Mouse (Mus musculus) adrenal gland (tissue): ENCODE data around the gene Rhbdf1.

Source experiments
- intact Hi-C: fragments of 180-260 bp; cut with DNase I; formaldehyde crosslinking; loops from one replicate; pipeline ENCODE4 v1.15.1; 2025

Rhbdf1 gene

DNA sequence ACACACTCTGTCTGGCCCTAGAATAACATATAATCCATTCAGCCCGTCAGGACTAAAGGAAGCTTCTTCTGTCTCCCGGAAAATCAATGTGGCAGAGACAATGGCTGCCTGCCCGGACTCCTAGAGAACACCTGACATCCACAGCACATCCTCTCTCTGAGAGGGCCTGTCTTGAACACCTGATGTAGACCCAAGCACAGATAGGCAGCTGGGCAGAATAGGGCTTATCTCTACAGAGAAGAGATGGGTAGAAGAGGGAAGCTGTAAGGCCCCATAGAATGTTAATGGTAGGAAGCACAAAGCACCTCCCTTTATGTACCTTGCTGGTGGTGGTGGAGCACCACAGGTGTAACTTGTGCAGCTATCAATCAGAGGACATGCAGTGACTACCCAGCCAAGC is 20.1 kb upstream of the Rhbdf1 start:
- intact Hi-C loops, result loop anchor here (5.0 kb wide), 1 partner anchor 35 kb away; the partner anchor contains the start of gene Snrnp25

DNA sequence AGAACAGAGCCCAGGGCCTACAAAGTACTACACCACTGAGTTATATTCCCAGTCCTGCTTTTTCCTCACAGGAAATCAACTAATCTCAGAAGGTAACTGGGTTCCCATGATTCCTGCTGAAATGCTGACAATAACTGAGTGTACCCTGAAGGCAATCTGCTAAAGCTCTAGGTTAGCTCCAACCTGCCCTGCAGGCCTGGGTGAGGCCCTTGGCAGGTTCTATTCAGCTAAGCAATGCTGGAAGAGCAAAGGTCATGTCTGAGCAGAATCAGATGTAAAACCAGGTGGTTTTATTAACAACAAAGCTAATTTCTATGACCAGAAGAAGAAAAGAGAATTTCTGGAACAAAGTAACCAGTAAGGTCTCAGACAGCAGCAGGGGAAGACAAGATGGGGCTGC is 19.3 kb upstream of the Rhbdf1 start:
- intact Hi-C loops, result loop anchor here (5.0 kb wide), 1 partner anchor 34 kb away; the partner anchor contains the start of gene Snrnp25

DNA sequence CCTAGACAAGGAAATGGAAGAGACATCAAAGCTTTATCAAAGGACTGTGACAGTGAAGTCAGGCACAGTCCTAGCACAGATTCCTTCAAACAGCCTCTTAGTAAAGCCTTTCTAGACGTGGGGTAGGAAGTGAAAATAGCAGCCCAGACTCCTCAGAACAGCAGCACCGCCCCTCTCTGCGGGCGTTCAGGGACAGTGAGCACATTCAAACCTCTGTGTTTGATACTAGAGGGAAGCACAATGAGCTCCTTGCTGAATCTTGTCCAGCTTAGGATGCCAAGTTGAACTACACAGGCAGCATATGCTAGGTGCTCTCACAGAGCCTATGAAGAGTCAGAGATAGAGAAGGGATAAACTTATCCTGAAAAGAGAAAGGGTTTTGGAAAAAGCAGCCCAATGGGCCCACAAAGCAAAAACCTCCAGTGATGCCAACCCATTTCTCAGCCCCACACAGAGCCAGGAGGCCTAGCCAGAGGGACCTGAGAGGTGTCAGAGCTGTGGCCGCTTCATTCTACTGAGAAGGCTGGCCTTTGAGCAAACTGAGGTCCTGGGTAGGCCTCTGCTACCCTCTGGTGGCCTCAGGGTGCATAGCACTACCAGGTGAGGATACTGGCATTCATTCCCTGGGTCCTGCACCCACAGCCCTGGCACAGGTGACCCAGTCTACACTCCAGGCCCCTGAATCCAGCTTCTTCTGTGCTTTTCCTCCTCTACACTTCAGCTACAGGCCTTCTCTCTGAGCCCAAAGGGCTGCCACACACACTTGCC is 16.2 kb upstream of the Rhbdf1 start:
- intact Hi-C loops, result loop anchor here (2.0 kb wide), 1 partner anchor 55 kb away; no protein-coding TSS in a partner anchor

DNA sequence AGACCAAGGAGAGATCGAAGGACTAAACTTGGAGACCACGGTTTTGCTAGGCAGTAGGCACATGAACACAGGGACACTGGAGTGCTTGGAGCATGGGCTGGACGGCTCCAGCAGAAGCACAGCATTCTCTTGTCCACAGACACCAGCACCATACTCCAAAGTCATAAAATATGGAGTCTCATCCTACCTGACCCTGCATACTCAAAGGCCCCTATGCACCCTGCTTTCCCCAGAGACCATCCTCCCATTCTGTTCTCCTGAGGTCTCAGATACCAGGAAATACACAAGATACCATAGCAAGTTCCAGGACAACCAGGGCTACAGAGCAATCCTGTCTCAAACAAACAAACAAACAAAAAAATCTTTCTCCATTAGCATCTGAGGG is 15.3 kb upstream of the Rhbdf1 start:
- intact Hi-C loops, result loop anchor here (2.0 kb wide), 1 partner anchor 21 kb away; no protein-coding TSS in a partner anchor

DNA sequence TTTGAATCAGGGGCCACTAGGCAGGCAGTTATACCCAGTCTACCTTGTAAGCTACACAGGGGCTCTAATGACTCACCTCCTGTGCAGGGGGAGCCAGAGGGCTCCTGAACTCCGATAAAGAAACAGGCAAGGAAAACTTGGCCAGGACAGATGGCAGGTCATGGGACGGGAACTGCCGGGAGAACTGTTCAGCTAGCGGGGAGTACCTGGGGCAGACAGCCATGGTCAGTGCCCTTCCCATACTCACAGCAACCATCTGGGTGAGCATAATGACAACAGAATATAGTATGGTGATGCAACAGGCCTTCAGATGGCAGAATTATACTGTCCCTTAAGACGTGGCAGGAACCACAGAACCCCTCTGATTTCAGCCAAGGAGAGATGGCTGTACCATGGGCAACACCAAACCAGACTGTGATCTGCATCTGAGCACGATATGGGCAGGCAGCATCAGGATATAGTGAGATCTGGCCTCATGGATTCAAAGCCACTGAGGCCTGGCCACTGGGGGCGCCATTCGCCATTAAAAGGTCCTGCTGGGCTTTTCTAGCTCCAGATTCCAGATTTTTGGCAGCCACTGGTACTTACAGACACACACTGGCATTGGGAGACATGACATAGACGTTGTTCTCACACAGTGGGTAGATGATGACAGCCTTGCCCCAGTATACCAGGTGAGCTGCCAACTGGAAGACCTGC is 14.8 kb upstream of the Rhbdf1 start:
- intact Hi-C loops, result loop anchor here (2.0 kb wide), 1 partner anchor 20 kb away; no protein-coding TSS in a partner anchor

DNA sequence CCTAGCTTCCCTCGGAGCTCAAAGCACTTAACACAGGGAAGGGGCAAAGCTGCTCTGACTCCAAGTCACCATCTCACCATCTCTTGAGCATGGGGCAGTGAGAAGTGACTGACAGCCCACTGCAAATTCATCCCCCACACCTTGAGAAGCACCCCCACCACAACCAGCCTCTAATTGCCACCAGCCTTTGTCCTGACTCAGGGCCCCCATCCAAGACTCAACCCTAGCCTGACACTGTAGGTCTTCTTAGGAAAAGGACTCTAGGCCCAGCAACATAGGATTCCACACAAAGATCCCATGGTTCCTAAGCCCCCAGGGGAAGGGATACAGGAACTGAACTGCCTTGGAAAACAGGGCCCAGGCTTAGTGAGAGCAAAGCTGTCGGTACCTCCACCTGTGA is 14.0 kb upstream of the Rhbdf1 start:
- intact Hi-C loops, result loop anchor here (2.0 kb wide), 1 partner anchor 19 kb away; no protein-coding TSS in a partner anchor

DNA sequence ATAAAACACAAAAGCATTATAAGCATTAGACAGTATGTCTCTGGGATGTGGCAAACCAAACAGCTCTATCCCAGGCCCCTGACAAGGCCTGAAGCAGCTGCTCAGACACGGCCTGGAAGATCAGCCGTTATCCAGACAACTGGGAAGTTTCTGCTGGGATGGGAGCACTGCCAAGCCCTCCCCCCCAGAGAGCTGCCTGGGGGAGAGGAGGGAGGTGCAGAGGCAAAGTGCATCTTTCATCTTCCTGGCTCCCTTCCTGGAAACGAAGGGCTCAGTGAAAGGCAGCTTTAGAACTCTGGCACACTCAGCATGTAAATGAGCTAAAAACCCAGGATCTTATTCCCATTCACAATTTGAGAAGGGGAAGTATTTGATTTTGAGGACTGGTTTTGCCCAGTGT is 13.5 kb upstream of the Rhbdf1 start:
- intact Hi-C loops, result loop anchor here (2.0 kb wide), 1 partner anchor 19 kb away; no protein-coding TSS in a partner anchor

DNA sequence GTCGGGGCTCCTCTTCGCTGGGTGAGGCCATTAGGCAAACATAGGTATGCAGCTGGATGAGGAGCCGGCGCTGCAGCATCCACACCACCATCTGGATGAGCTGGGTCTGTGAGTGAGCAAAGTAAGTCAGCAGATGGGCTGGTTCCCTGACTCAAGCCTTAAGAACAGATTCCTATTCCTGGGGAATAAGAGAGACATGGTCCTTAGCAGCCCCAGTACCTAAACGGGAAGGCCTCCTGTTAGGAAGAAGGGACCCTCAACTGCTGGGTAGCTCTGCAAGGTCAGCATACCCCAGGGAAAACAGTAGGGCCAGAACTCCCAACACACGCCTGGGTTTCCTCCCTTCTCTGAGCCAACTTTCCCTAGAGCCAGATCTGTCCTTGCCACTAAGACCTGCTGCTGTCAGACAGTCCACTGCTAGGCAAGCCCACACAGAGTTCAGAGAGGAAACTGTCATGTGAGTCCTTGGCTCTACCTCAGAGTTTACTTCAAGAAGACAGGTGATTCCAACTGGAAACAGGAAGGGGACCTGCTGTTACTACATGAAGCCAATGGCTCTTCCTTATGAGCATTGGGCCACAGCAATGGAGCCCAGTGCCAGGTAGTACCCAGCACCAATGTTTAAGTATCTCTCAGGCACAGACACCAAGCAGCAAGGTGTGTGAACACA is 12.9 kb upstream of the Rhbdf1 start:
- intact Hi-C loops, result no loop called here

DNA sequence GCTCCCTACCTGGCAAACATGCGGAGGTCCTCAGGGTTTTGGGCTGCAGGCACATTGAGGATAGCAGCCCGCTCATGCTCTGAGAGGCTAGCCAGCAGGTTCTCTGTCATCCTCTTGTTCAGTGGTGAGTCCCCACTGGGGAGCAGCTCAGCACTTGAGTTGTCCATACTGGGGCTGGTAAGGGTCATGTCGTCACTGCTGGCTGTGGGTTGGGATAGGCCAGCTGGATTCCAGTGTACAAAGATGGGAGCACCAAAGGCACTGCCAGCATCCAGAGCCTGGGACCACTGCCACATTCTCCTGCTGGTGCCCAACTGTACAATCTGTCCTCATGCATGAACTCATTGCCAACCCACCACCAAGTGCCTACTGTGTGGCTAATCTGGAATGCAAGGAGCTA is 11.8 kb upstream of the Rhbdf1 start:
- intact Hi-C loops, result no loop called here

DNA sequence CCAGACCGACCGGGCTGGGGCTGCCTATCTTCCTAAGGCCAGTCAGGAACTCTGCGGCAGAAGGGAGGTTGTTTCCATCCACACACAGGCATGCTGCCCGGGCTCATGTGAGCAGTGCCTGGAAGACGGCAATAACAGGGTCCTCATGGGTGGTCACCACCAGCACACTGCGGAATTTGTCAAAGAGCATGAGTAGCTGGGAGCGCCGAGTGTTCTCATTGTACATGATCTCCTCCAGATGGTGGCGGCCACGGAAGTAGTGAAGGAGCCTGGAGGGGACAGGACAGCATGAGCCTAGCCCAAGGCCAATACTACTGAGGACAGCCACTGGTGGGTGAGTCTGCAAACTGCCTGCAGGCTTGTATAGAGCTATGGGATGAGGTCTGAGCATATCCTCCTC is 10.7 kb upstream of the Rhbdf1 start:
- intact Hi-C loops, result no loop called here

DNA sequence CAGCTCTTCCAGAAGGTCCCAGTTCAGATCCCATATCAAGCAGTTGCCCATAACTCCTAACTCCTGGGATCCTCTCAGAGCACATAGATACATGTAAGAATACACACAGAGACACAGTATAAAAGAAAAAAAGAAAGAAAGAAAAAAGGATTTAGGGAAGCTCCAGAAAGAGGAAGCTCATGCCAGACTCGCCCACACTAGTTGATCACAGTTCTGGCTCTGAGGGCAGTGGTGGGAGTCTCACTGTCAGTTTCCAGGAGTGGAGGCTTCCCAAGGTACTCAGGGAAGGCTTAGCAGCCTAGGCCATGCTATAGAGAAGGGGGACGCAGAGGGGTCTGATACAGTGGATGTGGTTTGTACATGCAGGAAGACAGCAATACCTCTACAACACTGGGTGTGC is 9.0 kb upstream of the Rhbdf1 start:
- intact Hi-C loops, result no loop called here

DNA sequence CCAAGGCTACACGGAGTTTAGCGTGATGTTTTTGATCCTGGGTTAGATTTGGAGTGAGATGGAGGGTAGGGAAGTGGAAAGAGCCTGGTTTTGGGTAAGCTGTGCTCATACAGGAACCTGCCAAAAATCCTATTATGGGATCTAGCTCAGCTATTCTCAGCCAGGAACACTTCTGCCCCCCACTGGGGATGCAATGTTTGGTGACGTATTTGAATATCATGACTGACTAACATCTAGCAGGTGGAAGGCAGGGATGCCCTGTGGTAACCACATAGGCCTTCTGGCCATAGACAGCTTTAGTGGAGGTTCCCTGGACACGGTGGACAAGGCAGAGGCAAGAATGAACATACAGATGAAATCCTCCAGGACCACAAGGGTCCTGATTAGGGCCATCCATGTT is 8.1 kb upstream of the Rhbdf1 start:
- intact Hi-C loops, result no loop called here

DNA sequence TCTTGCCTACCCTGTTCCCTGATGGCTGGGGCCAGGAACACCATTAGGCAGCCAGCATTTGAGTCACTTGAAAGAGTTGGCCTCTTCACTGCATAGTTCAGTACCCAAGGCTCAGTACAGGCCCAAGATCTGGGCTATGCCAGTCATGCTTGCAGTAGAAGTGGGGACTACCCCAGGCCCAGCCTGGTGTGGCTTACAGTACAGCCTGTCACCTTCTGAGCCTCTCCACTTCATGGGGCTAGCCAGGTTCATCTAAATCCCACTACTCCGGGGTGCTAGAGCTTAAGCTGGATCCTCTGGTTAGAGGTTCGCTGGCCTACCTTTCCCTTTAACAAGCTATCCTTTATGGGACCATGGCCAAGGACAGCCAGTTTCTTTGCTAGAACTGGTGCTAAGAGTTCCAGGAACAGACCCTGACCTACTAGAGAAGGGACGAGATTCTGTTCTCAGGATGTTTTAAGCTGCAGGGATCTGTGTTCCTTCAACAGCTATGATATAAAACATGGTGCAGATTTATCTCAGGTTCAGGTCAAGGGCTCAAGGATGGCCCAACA is 6.3 kb upstream of the Rhbdf1 start:
- intact Hi-C loops, result no loop called here

DNA sequence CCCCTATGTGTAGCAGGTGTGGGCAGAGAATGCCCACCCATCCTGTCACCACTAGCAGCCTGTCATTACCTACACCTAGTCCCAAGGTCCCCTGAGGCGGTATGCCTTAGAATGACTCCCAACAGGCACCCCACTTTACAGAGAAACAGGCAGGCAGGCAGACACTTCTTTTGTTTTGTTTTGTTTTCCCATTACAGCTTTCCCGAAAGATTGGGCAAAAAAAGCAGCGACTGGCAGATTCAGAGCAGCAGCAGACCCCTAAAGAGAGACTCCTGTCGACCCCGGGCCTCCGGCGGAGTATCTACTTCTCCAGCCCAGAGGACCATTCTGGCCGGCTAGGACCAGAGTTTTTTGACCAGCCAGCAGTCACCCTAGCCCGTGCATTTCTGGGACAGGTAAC is 5.5 kb upstream of the Rhbdf1 start:
- intact Hi-C loops, result no loop called here

DNA sequence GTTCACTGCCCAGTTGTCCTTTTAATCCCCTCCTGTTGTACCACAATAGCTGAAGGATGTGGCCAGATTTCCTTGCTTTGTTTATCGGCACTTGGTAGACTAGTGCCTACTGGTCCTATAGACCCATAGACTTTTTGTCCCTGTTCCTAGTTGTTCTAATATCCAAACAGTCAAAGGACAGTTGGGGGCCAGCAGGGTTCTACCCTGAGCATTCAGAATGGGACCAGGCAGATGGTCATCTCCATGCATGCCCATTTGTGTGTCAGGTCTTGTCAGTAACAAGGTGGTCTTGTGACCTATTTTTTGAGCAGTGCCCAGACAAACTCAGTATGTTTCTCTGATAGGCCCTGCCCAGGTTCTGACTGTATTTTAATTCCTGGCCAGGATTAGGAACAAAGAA is 4.9 kb upstream of the Rhbdf1 start:
- intact Hi-C loops, result no loop called here

DNA sequence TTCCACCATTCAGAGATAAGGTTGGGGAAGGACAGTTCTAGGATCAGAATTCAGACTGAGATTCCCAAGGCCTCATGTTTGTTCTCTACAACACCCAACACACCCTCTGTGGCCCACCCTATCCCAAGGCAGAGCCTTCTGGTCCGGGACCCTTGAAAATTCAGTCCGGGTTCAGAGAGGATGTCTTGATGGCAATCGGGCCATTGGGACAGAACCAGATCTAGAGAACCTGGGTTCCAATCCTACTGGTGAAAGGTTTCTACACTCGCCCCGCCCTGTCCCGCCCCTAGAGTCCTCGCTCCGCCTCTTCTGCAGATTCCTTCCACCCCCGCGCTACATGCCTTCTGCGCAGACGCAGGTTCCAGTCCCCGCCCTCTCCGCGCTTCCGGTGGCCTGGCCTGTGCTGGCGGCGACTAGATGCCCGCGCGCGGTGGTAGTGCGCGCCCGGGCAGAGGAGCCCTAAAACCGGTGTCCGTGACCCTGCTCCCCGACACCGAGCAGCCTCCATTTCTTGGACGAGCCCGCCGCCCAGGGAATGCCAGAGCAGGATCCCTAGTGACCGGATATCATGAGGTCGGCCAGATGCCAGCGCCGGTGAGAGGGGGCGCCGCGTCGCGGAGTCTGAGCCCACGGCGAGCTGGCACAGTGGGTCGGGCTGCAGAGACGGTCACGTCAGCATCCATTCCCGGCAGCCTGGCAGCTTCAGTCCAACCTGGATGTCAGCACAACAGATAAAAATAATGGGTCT is 4.2 kb upstream of the Rhbdf1 start, which contains the start of gene Mpg:
Gene Mpg (plus strand): TSS at position 382 of the 748 bp plus-strand sequence.
- intact Hi-C loops, result no loop called here

DNA sequence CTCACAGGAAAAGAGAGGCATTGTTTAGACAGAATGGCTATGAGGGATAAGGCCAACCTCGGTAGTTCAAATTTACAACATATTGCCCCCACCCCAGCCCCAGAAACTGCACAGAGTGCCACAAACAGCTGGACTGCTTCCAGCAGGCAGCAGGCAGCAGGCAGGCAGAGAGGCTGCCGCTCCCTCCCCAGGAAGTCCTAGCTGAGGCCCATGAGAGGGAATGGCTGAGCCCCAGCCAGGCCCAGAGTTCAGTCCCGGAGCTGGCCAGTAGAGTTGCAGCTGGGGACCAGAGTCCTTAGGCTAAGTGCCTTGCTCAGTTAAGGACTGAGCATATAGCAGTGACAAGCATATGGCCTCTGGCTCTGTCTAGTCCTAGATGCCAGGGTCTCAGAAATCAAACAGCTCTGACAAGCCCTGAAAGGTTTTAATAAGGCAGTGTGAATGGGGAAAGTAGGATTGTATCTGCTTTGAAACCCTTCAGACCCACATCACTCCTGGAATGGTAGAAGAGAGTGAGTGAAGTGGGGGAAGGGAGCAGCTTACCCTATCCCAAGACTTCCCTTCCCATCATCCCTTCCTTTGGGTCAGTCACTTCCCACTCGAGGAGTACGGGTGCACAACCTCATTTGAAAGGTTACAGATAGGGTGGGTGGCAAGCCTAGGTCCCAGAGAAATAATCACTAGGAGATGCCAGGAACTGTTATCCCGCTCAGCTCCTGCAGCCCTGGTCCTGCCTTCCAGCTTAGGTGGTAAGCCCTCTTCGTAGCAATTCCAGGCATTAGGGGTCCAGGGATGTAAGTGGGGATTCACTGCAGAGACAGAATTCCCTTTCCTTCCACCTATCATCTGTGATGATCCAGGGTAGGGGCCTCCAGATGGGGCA is 3.4 kb upstream of the Rhbdf1 start:
- intact Hi-C loops, result no loop called here

DNA sequence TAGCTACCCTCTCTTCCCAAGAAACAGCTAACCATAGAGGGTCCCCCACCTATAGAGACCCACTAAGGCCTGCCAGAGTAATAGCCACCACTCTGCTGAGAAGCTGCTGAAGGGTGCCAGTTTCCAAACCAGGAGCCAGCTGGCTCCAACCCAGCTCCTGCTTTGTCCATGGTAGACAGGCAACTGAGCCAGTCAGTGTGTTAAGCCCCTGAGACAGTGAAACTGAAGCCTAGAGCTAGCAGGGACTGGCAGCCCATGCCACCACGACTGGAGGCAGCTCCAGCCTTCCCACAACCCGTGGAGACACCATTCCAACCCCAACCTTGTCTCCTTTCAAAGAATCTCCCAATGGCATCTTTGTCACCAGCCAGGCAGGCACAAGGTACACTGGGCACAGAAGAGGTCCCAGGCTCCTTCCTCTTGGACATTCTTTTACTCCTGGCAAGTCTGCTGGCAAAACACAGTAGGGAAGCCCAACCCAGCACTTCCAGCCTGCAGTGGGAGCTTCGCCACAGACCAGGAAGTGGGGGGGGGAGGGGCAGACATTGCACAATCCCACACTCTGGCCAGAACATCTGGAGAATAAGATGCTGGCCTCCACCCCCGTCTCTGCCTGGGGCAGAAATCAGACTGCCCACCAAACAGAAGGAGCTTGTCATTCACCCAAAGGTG is 2.5 kb upstream of the Rhbdf1 start:
- intact Hi-C loops, result no loop called here

DNA sequence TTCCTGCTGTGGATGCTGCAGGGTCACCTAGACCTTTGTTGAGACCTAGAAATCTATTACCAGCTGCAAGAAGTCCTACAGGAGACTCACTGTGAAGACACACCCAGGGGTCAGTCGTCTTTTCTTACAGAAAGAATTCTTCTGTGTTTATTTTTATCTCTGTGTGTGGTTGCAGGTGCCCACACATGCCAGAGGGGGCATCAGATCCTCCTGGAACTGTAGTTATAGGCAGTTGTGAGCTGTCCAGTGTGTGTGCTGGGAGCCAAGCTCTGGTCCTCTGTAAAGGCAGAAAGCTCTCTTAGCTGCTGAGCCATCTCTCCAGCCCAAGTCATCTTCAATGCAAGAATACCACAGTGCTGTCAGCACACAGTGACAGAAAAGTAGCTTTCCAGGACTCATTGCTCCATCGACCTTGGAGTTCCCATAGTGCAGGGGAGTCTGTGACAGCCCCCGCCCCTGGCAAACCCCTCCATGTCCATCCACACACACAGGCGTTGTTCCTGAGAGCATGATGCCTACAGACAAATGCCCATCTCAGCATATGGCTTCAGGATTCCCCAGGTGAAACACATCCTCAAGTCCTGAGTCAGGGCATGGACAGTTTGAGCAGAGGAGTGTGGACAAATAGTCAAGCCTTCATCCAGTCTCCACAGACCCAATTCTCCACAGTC is 1.3 kb upstream of the Rhbdf1 start:
- intact Hi-C loops, result no loop called here
